Comparison of ENCODE assay signal across 11 mouse cellular contexts in the genomic region with DNA sequence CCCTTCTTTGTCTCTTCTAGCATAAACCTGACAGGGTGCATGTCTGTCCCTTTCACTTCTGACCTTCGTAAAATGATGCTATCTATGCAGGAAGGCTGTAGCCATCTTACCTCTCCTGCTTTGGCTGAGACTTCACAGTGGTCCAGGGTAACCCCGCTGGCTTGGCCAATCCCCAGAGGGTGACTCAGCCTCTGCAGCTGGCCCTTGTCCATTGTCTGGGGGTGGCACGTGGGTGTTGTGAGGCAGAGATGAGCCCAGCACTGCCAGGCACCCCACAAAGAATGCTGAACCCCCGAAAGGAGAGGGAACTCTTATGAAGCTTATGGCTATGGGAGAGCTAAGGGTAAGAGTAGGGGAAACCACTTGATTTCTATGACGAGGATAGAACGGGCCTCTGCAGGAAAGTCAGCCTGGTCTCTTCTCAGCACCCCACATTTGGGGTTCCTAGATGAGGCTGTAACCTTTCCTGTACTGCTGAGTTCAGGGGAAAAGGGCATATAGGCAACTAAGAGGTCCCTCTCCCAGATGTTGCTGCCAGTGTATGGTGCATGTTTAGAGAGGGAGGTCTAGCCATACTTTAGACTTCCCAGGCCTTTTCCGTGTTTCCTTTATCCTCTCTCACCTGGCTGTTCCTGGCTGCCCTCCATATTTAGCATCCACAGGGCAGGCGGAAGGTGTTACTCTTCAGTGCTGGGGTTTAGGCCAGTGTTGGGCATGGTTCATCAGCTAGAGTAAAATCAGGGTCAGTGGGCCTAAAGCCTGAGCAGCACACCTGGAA. TPM values are rescaled to one million over a fixed set of nuclear protein-coding genes. Genes with fewer than 3 reads are reported as not detected.
DNase-seq lines count a peak whose midpoint lies in the region; TF ChIP-seq lines count a peak whose summit lies in the region.
"Had no signal": no experiment of that assay in that cellular context is flagged by ENCODE, and none has a peak within 500 bp of the region (broad histone marks: within the 10 kb centered on the region; RNA-seq: fewer than 3 reads in every experiment).

No protein-coding gene starts in this region.

- H3K27ac ChIP-seq in left cerebral cortex, adult 2 months, result peak overlapping the region; percentile 80
- H3K27ac ChIP-seq: embryonic facial prominence, embryonic 15.5 days; limb, embryonic 15.5 days had no signal

- no peak for TF ChIP-seq CTCF in left cerebral cortex, adult 2 months (IDR thresholded peaks at IDR 0.05)

- DNase-seq in cerebellum, adult 11-12 months, result peak; percentile 67
- no peak for DNase-seq in cerebellum, postnatal 4 days (ENCODE audit: low spot score in 2 of 2)
- peak in 1 of 2 experiments; percentile 50 for DNase-seq in left cerebral cortex, adult 2 months (ENCODE audit: extremely low spot score in 1 of 2, low spot score in 2 of 2)
- no peak for DNase-seq in left cerebral cortex, postnatal 4 days
- peak; percentile 49 to 59 for DNase-seq in cerebellum, adult 18-20 months
- peak; percentile 63 for DNase-seq in lung, postnatal 10 days
- no peak for DNase-seq in T-cell, adult 2 months (ENCODE audit: low spot score)
- DNase-seq in thymus, postnatal 36 days, result no peak

- intact Hi-C loops in left cerebral cortex, adult 2 months (cut with DNase I), result no loop called here
- intact Hi-C loops in left cerebral cortex, postnatal 4 days (cut with DNase I), result no loop called here

- peak overlapping the region; percentile 19; the same call in 1 of the 2 replicates for H3K4me3 ChIP-seq in left cerebral cortex, adult 2 months
- H3K4me3 ChIP-seq: embryonic facial prominence, embryonic 15.5 days; limb, embryonic 15.5 days had no signal

RNA-seq across cellular contexts. Expression of a gene that starts 9.8 kb away (rescaled TPM):
- 10 to 100 TPM; 80.4 to 99.0 TPM for total RNA-seq in left cerebral cortex, adult 2 months (2021)
- total RNA-seq in left cerebral cortex, postnatal 4 days (2021), result 100 to 1,000 TPM in 1 of 2 experiments, 10 to 100 TPM in 1; 95.6 to 101 TPM

RNA-seq across cellular contexts. Expression of a gene that starts 13.4 kb away (rescaled TPM):
- total RNA-seq in left cerebral cortex, adult 2 months (2021), result 100 to 1,000 TPM; 156 to 175 TPM
- 10 to 100 TPM; 26.2 to 32.6 TPM for total RNA-seq in left cerebral cortex, postnatal 4 days (2021)

RNA-seq across cellular contexts. Expression of a gene that starts 15.7 kb away (rescaled TPM):
- not detected for total RNA-seq in left cerebral cortex, adult 2 months (2021)
- not detected for total RNA-seq in left cerebral cortex, postnatal 4 days (2021)
- total RNA-seq: megakaryocyte, adult 5-6 weeks had no signal

RNA-seq across cellular contexts. Expression of a gene that starts 34.8 kb away (rescaled TPM):
- total RNA-seq in left cerebral cortex, adult 2 months (2021), result under 1 TPM; 0.54 to 0.77 TPM
- total RNA-seq in left cerebral cortex, postnatal 4 days (2021), result under 1 TPM; 0.54 to 0.82 TPM

Comparison
In these comparisons a context has a peak if more than half of its experiments do, and no peak if none do; other contexts are left out.
1. DNase-seq: peak in cerebellum, adult 11-12 months (single experiment), cerebellum, adult 18-20 months (2 of 2) and lung, postnatal 10 days (single experiment); none in cerebellum, postnatal 4 days (0 of 2), left cerebral cortex, postnatal 4 days (single experiment), T-cell, adult 2 months (single experiment) and thymus, postnatal 36 days (0 of 2).
2. RNA of a gene that starts 13.4 kb away (total RNA-seq): 156 to 175 TPM in left cerebral cortex, adult 2 months; 26.2 to 32.6 TPM in left cerebral cortex, postnatal 4 days; every median in the first group is over 4 times any median in the second.